Mouse (Mus musculus) right cerebral cortex, postnatal 36 days (tissue): ENCODE measurements around the gene Zfp324.

Experiments
- DNase-seq, 2 experiments: peaks; one replicate each; pipeline ENCODE4 v3.0.0; 2022; ENCODE audit warnings: low spot score in 2 of 2, mixed read lengths in 1 of 2

Gene Zfp324

GRCm38 (mm10) chr7:13009143-13010004 is 43.7 kb downstream of the Zfp324 start:
- peak; percentile 90 to 92 for DNase-seq

GRCm38 (mm10) chr7:13010005-13010908 is 44.6 kb downstream of the Zfp324 start, which contains the start of gene Zbtb45:
Zbtb45 (minus strand) TSS chr7:13010034.
- no peak for DNase-seq

GRCm38 (mm10) chr7:13013671-13014070 is 48.0 kb downstream of the Zfp324 start:
- no peak for DNase-seq

- no peak for DNase-seq
Observed at GRCm38 (mm10) chr7:13014275-13014839, 48.7 kb downstream of the Zfp324 start.

GRCm38 (mm10) chr7:13015217-13015616 is 49.6 kb downstream of the Zfp324 start:
- no peak for DNase-seq

- no peak for DNase-seq
Observed at GRCm38 (mm10) chr7:13022773-13023535, 57.3 kb downstream of the Zfp324 start.
